Mouse (Mus musculus) embryo, embryonic 11 days (tissue): Measurements from ENCODE around the gene Mtmr12.

Experiments
- DNase-seq: peaks from one replicate; pipeline ENCODE4 v3.0.0-alpha.2; 2015

Gene Mtmr12

DNA sequence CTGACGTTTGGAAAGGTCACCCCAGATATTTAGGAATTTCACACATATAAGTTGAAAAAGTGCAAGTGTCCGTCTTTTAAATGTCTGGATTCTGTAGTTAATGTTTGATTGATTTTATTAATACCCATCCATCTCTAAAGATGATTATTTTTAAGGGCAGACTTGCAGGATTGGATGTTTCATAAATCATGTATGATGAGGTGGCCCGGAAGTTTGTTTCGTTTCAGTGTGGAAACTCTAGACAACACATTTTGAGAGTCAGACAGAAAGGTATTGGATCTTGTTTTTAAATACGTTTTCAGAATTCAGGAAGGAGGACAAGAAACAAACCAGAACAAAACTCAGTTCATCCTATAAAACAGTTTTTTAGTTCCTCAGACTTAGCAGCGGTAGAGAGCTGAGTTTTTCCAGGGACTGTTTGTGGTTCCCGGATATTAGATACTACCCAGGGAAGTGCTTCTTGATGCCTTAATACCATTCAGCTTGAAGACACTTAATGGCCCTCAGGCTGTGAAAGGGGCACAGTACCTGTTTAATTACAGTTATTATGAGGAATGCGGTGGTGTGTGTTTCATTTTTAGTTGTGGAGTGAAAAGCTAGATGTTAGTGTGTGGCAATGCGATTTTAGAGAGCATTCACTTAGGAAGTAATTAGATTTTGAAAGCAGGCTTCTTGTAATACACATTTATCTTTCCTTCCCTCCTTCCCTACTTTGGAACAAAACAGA is 118.0 kb downstream of the Mtmr12 start:
- DNase-seq, result peak; percentile 18
